Comparison of ENCODE assay signal across 12 mouse cellular contexts in genomic region chr8:77227742-77228141, GRCm38 (mm10).
DNase-seq lines count a peak whose midpoint lies in the region; ATAC-seq lines count a peak whose summit lies in the region.
"Had no signal": no experiment of that assay in that cellular context is flagged by ENCODE, and none has a peak within 500 bp of the region (broad histone marks: within the 10 kb centered on the region; RNA-seq: fewer than 3 reads in every experiment).

No protein-coding gene starts in this region.

- ATAC-seq in forebrain, embryonic 13.5 days, result no peak

- H3K4me2 ChIP-seq in forebrain, embryonic 13.5 days, result no peak overlapping the region
- H3K4me2 ChIP-seq: liver, embryonic 13.5 days had no signal

- H3K4me1 ChIP-seq in forebrain, embryonic 13.5 days, result peaks cover 5% of the 10 kb centered on the region; the same call in 1 of the 2 replicates
- H3K4me1 ChIP-seq: liver, embryonic 13.5 days had no signal

- no peak overlapping the region for H3K27ac ChIP-seq in forebrain, embryonic 13.5 days
- H3K27ac ChIP-seq: liver, embryonic 13.5 days had no signal

- no peaks in the 10 kb centered on the region for H3K9me3 ChIP-seq in forebrain, embryonic 13.5 days (replicated peaks)
- H3K9me3 ChIP-seq: liver, embryonic 13.5 days had no signal

- peak; percentile 13 for DNase-seq in kidney, postnatal 14 days
- no peak for DNase-seq in kidney, adult 9 months
- DNase-seq in cerebellum, adult 11-12 months, result peak; percentile 72
- peak; percentile 58 to 66 for DNase-seq in cerebellum, postnatal 25 days
- peak; percentile 88 for DNase-seq in lung, postnatal 25 days (ENCODE audit: low spot score)
- no peak for DNase-seq in right cerebral cortex, postnatal 14 days
- DNase-seq in layer of hippocampus, adult 11-12 months (ENCODE audit: low spot score), result no peak
- DNase-seq: gastrocnemius, postnatal 10 days; heart, postnatal 4 days; liver, embryonic 13.5 days; right cerebral cortex, adult 18-20 months had no signal

- no peak overlapping the region for H3K9ac ChIP-seq in forebrain, embryonic 13.5 days
- H3K9ac ChIP-seq: liver, embryonic 13.5 days had no signal

- WGBS in forebrain, embryonic 13.5 days, result 91% methylated on average over 5 of the region's 5 CpGs

- H3K27me3 ChIP-seq in forebrain, embryonic 13.5 days, result no peaks in the 10 kb centered on the region
- H3K27me3 ChIP-seq: liver, embryonic 13.5 days had no signal

- no peaks in the 10 kb centered on the region for H3K36me3 ChIP-seq in forebrain, embryonic 13.5 days (ENCODE audit: poor library complexity, severe bottlenecking)
- H3K36me3 ChIP-seq: liver, embryonic 13.5 days had no signal

- H3K4me3 ChIP-seq in forebrain, embryonic 13.5 days, result no peak overlapping the region
- H3K4me3 ChIP-seq: liver, embryonic 13.5 days had no signal

Comparison
In these comparisons a context has a peak if more than half of its experiments do, and no peak if none do; other contexts are left out.
1. DNase-seq: peak in kidney, postnatal 14 days (single experiment), cerebellum, adult 11-12 months (single experiment), cerebellum, postnatal 25 days (2 of 2) and lung, postnatal 25 days (single experiment); none in kidney, adult 9 months (single experiment), right cerebral cortex, postnatal 14 days (single experiment) and layer of hippocampus, adult 11-12 months (single experiment).